Mouse (Mus musculus) megakaryocyte, embryonic 14.5 days (primary cell): ENCODE results near the gene Cpn1. TPM values are rescaled to one million over a fixed set of nuclear protein-coding genes. Genes with fewer than 3 reads are reported as not detected.

Source experiments
- H3K27me3 ChIP-seq: replicated peaks from 2 replicates; pipeline ENCODE3; 2012; ENCODE audit warnings: inconsistent platforms
- H3K36me3 ChIP-seq: replicated peaks from 2 replicates; pipeline ENCODE3; 2012; ENCODE audit warnings: low read length, inconsistent platforms, mixed read lengths
- H3K4me1 ChIP-seq: 2 replicates; pipeline ENCODE4 v1.6.1; 2012; ENCODE audit warnings: inconsistent platforms
- H3K4me3 ChIP-seq: replicated peaks from 2 replicates; pipeline ENCODE3; 2012; ENCODE audit warnings: moderate library complexity, mild to moderate bottlenecking, inconsistent platforms
- H3K9me3 ChIP-seq: 2 replicates; pipeline ENCODE4 v1.6.1; 2012; ENCODE audit warnings: inconsistent platforms
- FLI1 ChIP-seq: IDR thresholded peaks from 2 replicates; pipeline ENCODE4 v1.6.1; 2012; ENCODE audit warnings: low read length, inconsistent platforms, mixed read lengths
- GATA1 ChIP-seq: IDR thresholded peaks from 3 replicates; pipeline ENCODE4 v1.6.1; 2012; ENCODE audit warnings: mixed read lengths, low read length, inconsistent platforms, borderline replicate concordance
- polyA plus RNA-seq: library from polyadenylated mRNA; stranded (reverse); fragments of >175 nt; gene quantifications from 2 replicates; pipeline ENCODE4 v1.2.3, GENCODE M21; 2012; ENCODE audit warnings: low replicate concordance; ENCODE audit not compliant: insufficient read depth

Cpn1 gene
- not detected in 2 replicates for polyA plus RNA-seq

GRCm38 (mm10) chr19:43986069-43986794 is at the start of gene Cpn1:
TSS of gene Cpn1 (minus strand) at chr19:43986556.
- peaks cover 44% of the 10 kb centered on the region for H3K27me3 ChIP-seq
- H3K9me3 ChIP-seq: no peaks in the 10 kb centered on the region
- H3K36me3 ChIP-seq: no peaks in the 10 kb centered on the region
- TF ChIP-seq FLI1 (no peak), GATA1 (no peak)
- peaks cover 3% of the 10 kb centered on the region; the same call in 1 of the 2 replicates for H3K4me1 ChIP-seq
- peak within 1 kb of the TSS; percentile 38 for H3K4me3 ChIP-seq

DNA sequence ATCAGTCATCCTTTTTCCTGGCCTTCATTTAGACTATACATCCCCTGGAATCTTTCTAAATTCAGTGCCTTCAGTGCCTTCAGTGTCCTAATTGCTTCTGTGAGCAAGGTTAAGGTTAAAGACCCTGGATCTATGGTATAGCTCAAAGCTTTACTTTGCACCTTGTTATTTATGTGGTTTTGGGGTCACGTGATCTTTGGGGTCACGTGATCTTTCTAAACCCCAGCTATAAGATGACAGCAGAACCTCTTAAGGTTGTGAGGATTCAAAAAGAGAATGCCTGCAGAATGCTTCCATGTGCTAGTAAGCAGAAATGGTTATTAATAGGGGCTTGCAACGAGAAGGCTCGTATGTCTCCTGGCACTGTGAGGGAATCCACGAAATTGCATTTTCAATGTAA is 47.0 kb upstream of the Cpn1 start:
- peaks cover 4% of the 10 kb centered on the region; the same call in 1 of the 2 replicates for H3K4me1 ChIP-seq
- H3K27me3 ChIP-seq: no peaks in the 10 kb centered on the region
- no peaks in the 10 kb centered on the region for H3K9me3 ChIP-seq
- H3K36me3 ChIP-seq: peaks cover 48% of the 10 kb centered on the region
- TF ChIP-seq GATA1 (no peak), FLI1 (no peak)
- no peak overlapping the region for H3K4me3 ChIP-seq

- no peak for TF ChIP-seq GATA1
- no peak for TF ChIP-seq FLI1
- peaks cover 4% of the 10 kb centered on the region; the same call in 1 of the 2 replicates for H3K4me1 ChIP-seq
- H3K4me3 ChIP-seq: no peak overlapping the region
- H3K36me3 ChIP-seq: peaks cover 36% of the 10 kb centered on the region
- H3K9me3 ChIP-seq: no peaks in the 10 kb centered on the region
- H3K27me3 ChIP-seq: no peaks in the 10 kb centered on the region
Observed at GRCm38 (mm10) chr19:44032046-44032744, 45.8 kb upstream of the Cpn1 start.

DNA sequence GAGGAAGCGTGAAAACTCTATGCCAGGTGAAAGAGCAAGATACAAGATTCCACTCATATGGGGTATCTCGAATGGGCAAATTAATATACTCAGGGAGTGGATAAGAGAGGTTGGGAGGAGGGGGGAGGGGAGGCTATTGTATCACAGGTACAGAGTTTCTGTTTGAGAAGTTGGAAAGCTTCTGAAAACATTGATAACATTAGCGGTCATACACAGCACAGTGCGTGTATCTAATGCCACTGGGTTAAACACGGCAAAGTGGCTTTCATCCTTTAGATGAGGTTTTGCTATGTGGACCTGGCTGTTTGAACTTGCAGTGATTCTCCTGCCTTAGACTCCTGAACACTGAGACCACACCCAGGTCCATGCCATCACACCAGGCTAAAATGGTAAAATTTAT is 43.7 kb upstream of the Cpn1 start:
- no peaks in the 10 kb centered on the region; the same call in 1 of the 2 replicates for H3K4me1 ChIP-seq
- no peak overlapping the region for H3K4me3 ChIP-seq
- peaks cover 15% of the 10 kb centered on the region for H3K36me3 ChIP-seq
- no peaks in the 10 kb centered on the region for H3K27me3 ChIP-seq
- H3K9me3 ChIP-seq: no peaks in the 10 kb centered on the region
- TF ChIP-seq FLI1: no peak
- no peak for TF ChIP-seq GATA1

- TF ChIP-seq FLI1 (no peak), GATA1 (no peak)
Observed at GRCm38 (mm10) chr19:44028972-44029371, 42.6 kb upstream of the Cpn1 start, which contains the start of gene Cyp2c23. TSS of gene Cyp2c23 (minus strand) at chr19:44029208.

GRCm38 (mm10) chr19:44026956-44027530 is 40.7 kb upstream of the Cpn1 start:
- Histone ChIP-seq H3K36me3 (no peaks in the 10 kb centered on the region), H3K4me3 (no peak overlapping the region), H3K4me1 (no peaks in the 10 kb centered on the region), H3K9me3 (peaks cover 16% of the 10 kb centered on the region), H3K27me3 (peaks cover 2% of the 10 kb centered on the region)
- TF ChIP-seq GATA1: no peak

More at GRCm38 (mm10) chr19:44028972-44029371, 42.6 kb upstream of the Cpn1 start, which contains the start of gene Cyp2c23:
- Histone ChIP-seq H3K36me3 (peaks cover 7% of the 10 kb centered on the region), H3K27me3 (peaks cover 2% of the 10 kb centered on the region), H3K4me3 (no peak within 1 kb of the TSS), H3K9me3 (no peaks in the 10 kb centered on the region), H3K4me1 (no peaks in the 10 kb centered on the region; the same call in 1 of the 2 replicates)

- no peaks in the 10 kb centered on the region for H3K4me1 ChIP-seq
- H3K9me3 ChIP-seq: peaks cover 16% of the 10 kb centered on the region
- no peaks in the 10 kb centered on the region for H3K36me3 ChIP-seq
- peaks cover 2% of the 10 kb centered on the region for H3K27me3 ChIP-seq
- H3K4me3 ChIP-seq: no peak overlapping the region
- no peak for TF ChIP-seq GATA1
- TF ChIP-seq FLI1: no peak
Observed at GRCm38 (mm10) chr19:44024921-44025585, 38.7 kb upstream of the Cpn1 start.

DNA sequence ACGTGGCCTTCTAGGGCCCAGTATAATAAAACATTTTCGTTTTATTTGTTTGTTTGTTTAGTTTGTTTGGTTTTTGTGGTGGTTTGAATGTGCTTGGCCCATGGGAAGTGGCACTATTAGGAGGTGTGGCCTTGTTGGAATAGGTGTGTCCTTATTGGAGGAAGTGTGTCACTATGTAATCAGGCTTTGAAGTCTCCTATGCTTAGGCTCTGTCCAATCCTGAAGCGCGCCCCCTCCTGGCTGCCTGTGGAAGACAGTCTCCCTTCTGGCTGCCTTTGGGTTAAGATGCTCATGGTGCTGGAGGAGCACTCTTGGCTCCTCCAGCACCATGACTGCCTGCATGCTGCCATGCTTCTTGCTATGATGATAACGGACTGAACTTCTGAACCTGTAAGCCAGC is 36.7 kb upstream of the Cpn1 start:
- H3K27me3 ChIP-seq: peaks cover 9% of the 10 kb centered on the region
- peaks cover 16% of the 10 kb centered on the region for H3K9me3 ChIP-seq
- no peaks in the 10 kb centered on the region for H3K36me3 ChIP-seq
- no peak overlapping the region for H3K4me3 ChIP-seq
- TF ChIP-seq GATA1: no peak
- no peaks in the 10 kb centered on the region for H3K4me1 ChIP-seq

- peaks cover 14% of the 10 kb centered on the region for H3K27me3 ChIP-seq
- H3K4me1 ChIP-seq: no peaks in the 10 kb centered on the region
- H3K4me3 ChIP-seq: no peak overlapping the region
- TF ChIP-seq GATA1: no peak
- no peak for TF ChIP-seq FLI1
- peaks cover 16% of the 10 kb centered on the region for H3K9me3 ChIP-seq
- H3K36me3 ChIP-seq: no peaks in the 10 kb centered on the region
Observed at GRCm38 (mm10) chr19:44021502-44021901, 35.1 kb upstream of the Cpn1 start.

DNA sequence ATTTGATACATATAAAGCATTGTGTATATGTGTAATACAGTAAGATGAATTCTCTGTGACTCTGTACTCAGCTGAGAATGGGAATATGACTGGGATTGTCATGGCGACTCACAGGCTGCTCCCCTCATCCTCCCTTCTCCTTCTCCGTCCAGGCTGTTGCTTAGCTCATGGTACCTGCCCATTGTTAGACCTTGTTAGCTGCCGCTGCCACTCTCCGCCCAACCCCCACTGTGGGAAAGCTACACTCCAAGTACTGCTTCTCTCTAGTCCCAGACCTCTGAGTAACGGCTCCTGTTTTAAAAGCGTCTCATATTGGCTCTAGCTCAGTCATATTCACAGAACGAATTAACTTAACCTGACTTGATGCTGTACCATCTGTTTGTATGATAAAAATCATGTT is 33.4 kb upstream of the Cpn1 start:
- Histone ChIP-seq H3K27me3 (peaks cover 15% of the 10 kb centered on the region), H3K4me1 (no peaks in the 10 kb centered on the region), H3K9me3 (peaks cover 16% of the 10 kb centered on the region), H3K4me3 (no peak overlapping the region), H3K36me3 (no peaks in the 10 kb centered on the region)
- TF ChIP-seq GATA1: no peak
- TF ChIP-seq FLI1: no peak
